Mouse (Mus musculus) liver, embryonic 14.5 days (tissue): ENCODE data around the gene Megf11.

Experiments
- CTCF ChIP-seq: IDR thresholded peaks from 2 replicates; pipeline ENCODE4 v1.5.1; 2016; ENCODE audit warnings: antibody characterized with exemption, low read depth, control low read depth
- EP300 ChIP-seq: IDR thresholded peaks from 2 replicates; pipeline ENCODE4 v1.6.1; 2016; ENCODE audit warnings: antibody characterized with exemption, low read depth

GRCm38 (mm10) chr9:64649892-64650291, 264.5 kb downstream of the Megf11 start:
- TF ChIP-seq CTCF (no peak), EP300 (no peak)
